24 mouse cellular contexts compared by ENCODE assay signal in the genomic region with DNA sequence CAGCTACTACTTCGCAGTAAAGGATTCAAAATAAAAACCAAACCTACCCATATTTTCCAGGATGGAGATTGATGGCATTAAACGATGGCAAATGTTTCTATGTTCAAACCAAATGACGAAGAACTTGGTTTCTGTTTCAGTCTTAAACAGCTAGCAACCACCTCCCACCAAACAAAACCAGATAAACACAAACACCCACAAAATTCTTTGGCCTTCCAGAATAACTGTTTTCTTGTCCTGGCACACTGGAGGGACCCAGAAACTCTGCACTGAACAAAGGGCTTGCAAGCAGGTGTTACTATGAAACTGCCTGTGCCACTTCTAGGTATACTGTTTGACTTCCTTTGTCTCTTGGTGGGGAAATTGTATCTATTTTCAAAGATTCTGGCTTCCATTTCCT. TPM values are rescaled to one million over a fixed set of nuclear protein-coding genes. Genes with fewer than 3 reads are reported as not detected.
A peak's percentile ranks its signal among the peaks of the same experiment; 100 is the strongest.
DNase-seq lines count a peak whose midpoint lies in the region; ATAC-seq and TF ChIP-seq lines count a peak whose summit lies in the region.
"Had no signal": no experiment of that assay in that cellular context is flagged by ENCODE, and none has a peak within 500 bp of the region (broad histone marks: within the 10 kb centered on the region; RNA-seq: fewer than 3 reads in every experiment).

No protein-coding gene starts in this region.

- no peaks in the 10 kb centered on the region for H3K27me3 ChIP-seq in embryonic facial prominence, embryonic 13.5 days
- no peaks in the 10 kb centered on the region for H3K27me3 ChIP-seq in embryonic facial prominence, embryonic 10.5 days (replicated peaks; ENCODE audit: low read depth, poor library complexity, severe bottlenecking)
- no peaks in the 10 kb centered on the region for H3K27me3 ChIP-seq in CH12.LX (replicated peaks)
- no peaks in the 10 kb centered on the region for H3K27me3 ChIP-seq in limb, embryonic 13.5 days
- H3K27me3 ChIP-seq in hindbrain, postnatal 0 days (ENCODE audit: insufficient read depth, low read length): no peaks in the 10 kb centered on the region
- H3K27me3 ChIP-seq: hindbrain, embryonic 15.5 days; kidney, embryonic 15.5 days; stomach, embryonic 15.5 days had no signal

- dilution Hi-C loops in CH12.LX (cut with MboI; ENCODE audit: extremely low pct_ligation_motif_present, extremely low pct_unique_long_range_greater_than_20kb, low sequenced_read_pairs): no loop called here

- in situ Hi-C loops in CH12.LX (cut with MboI; ENCODE audit: low pct_ligation_motif_present, low pct_unique_long_range_greater_than_20kb, low sequenced_read_pairs): loop anchor here (10.0 to 25.0 kb wide), 2 partner anchors 398 to 650 kb away; no protein-coding TSS in a partner anchor

- H3K9me3 ChIP-seq in embryonic facial prominence, embryonic 13.5 days: 0 out of 2 replicates have a peak, but pooled peaks cover under 1% of the 10 kb centered on the region
- H3K9me3 ChIP-seq in embryonic facial prominence, embryonic 10.5 days: no peaks in the 10 kb centered on the region
- no peaks in the 10 kb centered on the region for H3K9me3 ChIP-seq in CH12.LX (replicated peaks; ENCODE audit: low read length)
- no peaks in the 10 kb centered on the region for H3K9me3 ChIP-seq in limb, embryonic 13.5 days
- no peaks in the 10 kb centered on the region for H3K9me3 ChIP-seq in hindbrain, postnatal 0 days (ENCODE audit: low read length)
- H3K9me3 ChIP-seq: hindbrain, embryonic 15.5 days; stomach, embryonic 15.5 days had no signal

- H3K79me2 ChIP-seq in CH12.LX (replicated peaks; ENCODE audit: control insufficient read depth, extremely low read depth, insufficient read depth, poor library complexity, severe bottlenecking): no peaks in the 10 kb centered on the region

- no peaks in the 10 kb centered on the region for H3K36me3 ChIP-seq in embryonic facial prominence, embryonic 13.5 days
- no peaks in the 10 kb centered on the region for H3K36me3 ChIP-seq in embryonic facial prominence, embryonic 10.5 days (replicated peaks)
- no peaks in the 10 kb centered on the region for H3K36me3 ChIP-seq in CH12.LX (replicated peaks in 1 of 2; ENCODE audit: control insufficient read depth in 1 of 2, insufficient read depth in 1 of 2, low read length in 1 of 2)
- H3K36me3 ChIP-seq in limb, embryonic 13.5 days: no peaks in the 10 kb centered on the region
- H3K36me3 ChIP-seq in hindbrain, postnatal 0 days (ENCODE audit: insufficient read depth, low read length): 0 out of 2 replicates have a peak, but pooled peaks cover 4% of the 10 kb centered on the region
- H3K36me3 ChIP-seq: hindbrain, embryonic 15.5 days; kidney, embryonic 15.5 days; midbrain, embryonic 10.5 days; stomach, embryonic 15.5 days had no signal

- DNase-seq in embryonic facial prominence, embryonic 10.5 days (ENCODE audit: low spot score): no peak
- DNase-seq in CH12.LX (ENCODE audit: extremely low read depth): no peak
- DNase-seq in thymus, postnatal 4 days: peak; percentile 25
- DNase-seq in hindbrain, postnatal 0 days (ENCODE audit: low spot score): no peak
- no peak for DNase-seq in layer of hippocampus, adult 18-20 months (ENCODE audit: low spot score in 2 of 2)
- DNase-seq: adrenal gland, postnatal 14 days; cerebellum, adult 2 months; cerebellum, postnatal 36 days; forebrain, postnatal 0 days; gastrocnemius, postnatal 36 days; kidney, postnatal 36 days; layer of hippocampus, adult 9-11 months; left cerebral cortex, postnatal 4 days; lung, postnatal 10 days; right cerebral cortex, postnatal 4 days had no signal

- peak; percentile 45 for TF ChIP-seq EP300 in CH12.LX (IDR thresholded peaks at IDR 0.05; ENCODE audit: low read length)

- no peak overlapping the region for H3K9ac ChIP-seq in embryonic facial prominence, embryonic 13.5 days
- H3K9ac ChIP-seq in CH12.LX (ENCODE audit: insufficient read depth, low read depth): peak overlapping the region; percentile 62
- H3K9ac ChIP-seq in limb, embryonic 13.5 days: no peak overlapping the region
- no peak overlapping the region for H3K9ac ChIP-seq in hindbrain, postnatal 0 days (replicated peaks; ENCODE audit: low read length)
- H3K9ac ChIP-seq: forebrain, postnatal 0 days; hindbrain, embryonic 15.5 days; kidney, embryonic 15.5 days; stomach, embryonic 15.5 days had no signal

- H3K4me2 ChIP-seq in embryonic facial prominence, embryonic 13.5 days: no peak overlapping the region; the same call in 1 of the 2 replicates
- peak overlapping the region; percentile 100 for H3K4me2 ChIP-seq in CH12.LX (ENCODE audit: insufficient read depth, low read depth, poor library complexity, severe bottlenecking)
- H3K4me2 ChIP-seq in limb, embryonic 13.5 days (replicated peaks): no peak overlapping the region
- H3K4me2 ChIP-seq in hindbrain, postnatal 0 days (ENCODE audit: low read depth, low read length): no peak overlapping the region
- H3K4me2 ChIP-seq: hindbrain, embryonic 15.5 days; kidney, embryonic 15.5 days; stomach, embryonic 15.5 days had no signal

- no peak for ATAC-seq in embryonic facial prominence, embryonic 13.5 days (ENCODE audit: insufficient number of reproducible peaks, insufficient read depth, low FRiP score, low TSS enrichment, low read depth)
- no peak for ATAC-seq in limb, embryonic 13.5 days (ENCODE audit: low FRiP score, low read depth)
- no peak for ATAC-seq in hindbrain, postnatal 0 days
- ATAC-seq: intestine, postnatal 0 days had no signal

- no peak for TF ChIP-seq CTCF in CH12.LX (conservative IDR thresholded peaks at IDR 0.05 in 1 of 2, IDR thresholded peaks at IDR 0.05 in 1 of 2; ENCODE audit: low read depth in 2 of 2, low read length in 2 of 2)
- TF ChIP-seq CTCF in hindbrain, postnatal 0 days (IDR thresholded peaks at IDR 0.05; ENCODE audit: low read depth): no peak

- 47% methylated on average over 3 of the region's 3 CpGs for WGBS in embryonic facial prominence, embryonic 13.5 days
- 91% methylated on average over 3 of the region's 3 CpGs for WGBS in embryonic facial prominence, embryonic 10.5 days
- WGBS in limb, embryonic 13.5 days: 64% methylated on average over 3 of the region's 3 CpGs
- WGBS in hindbrain, postnatal 0 days: 93% methylated on average over 3 of the region's 3 CpGs

- TF ChIP-seq RAD21 in CH12.LX (IDR thresholded peaks at IDR 0.05; ENCODE audit: low read depth, low read length): no peak

- no peak for TF ChIP-seq POLR2A in CH12.LX (IDR thresholded peaks at IDR 0.05; ENCODE audit: low read depth, low read length)

- H3K27ac ChIP-seq in embryonic facial prominence, embryonic 13.5 days: peak overlapping the region; percentile 55
- no peak overlapping the region for H3K27ac ChIP-seq in embryonic facial prominence, embryonic 10.5 days (replicated peaks)
- H3K27ac ChIP-seq in CH12.LX (ENCODE audit: insufficient read depth, low read depth): no peak overlapping the region
- H3K27ac ChIP-seq in limb, embryonic 13.5 days: 0 out of 2 replicates have a peak overlapping the region, but pooled peaks have one; percentile 3
- H3K27ac ChIP-seq in hindbrain, postnatal 0 days: no peak overlapping the region
- H3K27ac ChIP-seq: kidney, embryonic 15.5 days; stomach, embryonic 15.5 days had no signal

- no peak overlapping the region for H3K4me3 ChIP-seq in embryonic facial prominence, embryonic 13.5 days
- H3K4me3 ChIP-seq in embryonic facial prominence, embryonic 10.5 days: no peak overlapping the region
- peak overlapping the region in 2 of 3 experiments; percentile 29 to 39 for H3K4me3 ChIP-seq in CH12.LX (replicated peaks in 1 of 3; ENCODE audit: low read depth in 2 of 3, low read length in 2 of 3, poor library complexity in 1 of 3)
- no peak overlapping the region for H3K4me3 ChIP-seq in limb, embryonic 13.5 days
- H3K4me3 ChIP-seq in hindbrain, postnatal 0 days (ENCODE audit: low read length): no peak overlapping the region
- H3K4me3 ChIP-seq: hindbrain, embryonic 15.5 days; kidney, embryonic 15.5 days; midbrain, embryonic 10.5 days; myocyte; stomach, embryonic 15.5 days had no signal

- H3K4me1 ChIP-seq in embryonic facial prominence, embryonic 13.5 days: peaks cover 12% of the 10 kb centered on the region
- peaks cover 23% of the 10 kb centered on the region for H3K4me1 ChIP-seq in embryonic facial prominence, embryonic 10.5 days
- peaks cover 12 to 61% of the 10 kb centered on the region in 2 experiments; a peak in 3 of 4 replicates for H3K4me1 ChIP-seq in CH12.LX (ENCODE audit: control insufficient read depth in 1 of 2, insufficient read depth in 2 of 2)
- peaks cover 26% of the 10 kb centered on the region for H3K4me1 ChIP-seq in limb, embryonic 13.5 days
- no peaks in the 10 kb centered on the region; the same call in 1 of the 2 replicates for H3K4me1 ChIP-seq in hindbrain, postnatal 0 days (ENCODE audit: insufficient read depth, low read length)
- H3K4me1 ChIP-seq: hindbrain, embryonic 15.5 days; stomach, embryonic 15.5 days had no signal

TF ChIP-seq in CH12.LX, 34 proteins besides CTCF, POLR2A, EP300 and RAD21 (continues in another document):
- TF ChIP-seq SIN3A (IDR thresholded peaks at IDR 0.05; ENCODE audit: low read length) (0 out of 2 replicates have a peak, but pooled peaks have one; percentile 15), RCOR1 (conservative IDR thresholded peaks at IDR 0.05; ENCODE audit: low read depth, low read length) (0 out of 2 replicates have a peak, but pooled peaks have one; percentile 37), MXI1 (IDR thresholded peaks at IDR 0.05; ENCODE audit: low read depth, low read length) (0 out of 2 replicates have a peak, but pooled peaks have one; percentile 26), CHD2 (IDR thresholded peaks at IDR 0.05; ENCODE audit: low read length) (no peak), MAZ (IDR thresholded peaks at IDR 0.05; ENCODE audit: low read depth, low read length) (peak; percentile 57; the same call in 1 of the 2 replicates), ETS1 (conservative IDR thresholded peaks at IDR 0.05; ENCODE audit: low read depth, low read length) (0 out of 2 replicates have a peak, but pooled peaks have one; percentile 7), TCF12 (IDR thresholded peaks at IDR 0.05; ENCODE audit: low read depth, low read length) (0 out of 2 replicates have a peak, but pooled peaks have one; percentile 27), POLR2AphosphoS2 (IDR thresholded peaks at IDR 0.05; ENCODE audit: low read depth, low read length) (no peak), MAX (IDR thresholded peaks at IDR 0.05; ENCODE audit: low read length) (no peak), PAX5 (IDR thresholded peaks at IDR 0.05; ENCODE audit: low read length) (no peak)

RNA-seq across cellular contexts. Expression of a gene that starts 43.2 kb away (rescaled TPM):
- 16.6 and 19.0 TPM in 2 replicates for polyA plus RNA-seq in embryonic facial prominence, embryonic 13.5 days (2015; fragmentation: Nextera tagmentation; extraction: Ambion mirVana)
- polyA plus RNA-seq in embryonic facial prominence, embryonic 10.5 days (2016; fragmentation: Nextera tagmentation; extraction: Ambion mirVana): 16.0 and 16.7 TPM in 2 replicates
- total RNA-seq in CH12.LX (2012; rRNA removed) (0.29 and 0.59 TPM in 2 replicates), CH12.LX (2014; rRNA removed) (0.14 TPM in 1 of 2 replicates, not detected in the other)
- 0.56 TPM in 1 of 2 replicates, not detected in the other for polyA plus RNA-seq in CH12.LX (2012; ENCODE audit: insufficient read length, low read depth)
- polyA plus RNA-seq in limb, embryonic 13.5 days (2015; fragmentation: Nextera tagmentation; extraction: Ambion mirVana): 17.3 and 18.8 TPM in 2 replicates
- 38.2 and 50.0 TPM in 2 replicates for total RNA-seq in hindbrain, postnatal 0 days (2014; rRNA removed)
- 78.9 and 83.8 TPM in 2 replicates for polyA plus RNA-seq in hindbrain, postnatal 0 days (2015; fragmentation: Nextera tagmentation; extraction: Ambion mirVana)
- 10 to 100 TPM; 54.6 to 57.9 TPM for total RNA-seq in layer of hippocampus, adult 18-20 months (2021)
- total RNA-seq: MEL had no signal

Comparison
In these comparisons a context has a peak if more than half of its experiments do, and no peak if none do; other contexts are left out.
1. H3K27ac ChIP-seq: peak in embryonic facial prominence, embryonic 13.5 days (single experiment) and limb, embryonic 13.5 days (single experiment); none in embryonic facial prominence, embryonic 10.5 days (single experiment), CH12.LX (single experiment) and hindbrain, postnatal 0 days (single experiment).
2. H3K4me3 ChIP-seq: peak in CH12.LX (2 of 3); none in embryonic facial prominence, embryonic 13.5 days (single experiment), embryonic facial prominence, embryonic 10.5 days (single experiment), limb, embryonic 13.5 days (single experiment) and hindbrain, postnatal 0 days (single experiment).
3. RNA of a gene that starts 43.2 kb away (polyA plus RNA-seq): 78.9 to 83.8 TPM in hindbrain, postnatal 0 days, 17.3 to 18.8 TPM in limb, embryonic 13.5 days, 16.6 to 19.0 TPM in embryonic facial prominence, embryonic 13.5 days and 16.0 to 16.7 TPM in embryonic facial prominence, embryonic 10.5 days; 0.56 TPM in CH12.LX; every median in the first group is over 10 times any median in the second.